Mouse (Mus musculus) kidney, postnatal 0 days (tissue): ENCODE data around the gene Wfdc5. TPM values are rescaled to one million over a fixed set of nuclear protein-coding genes. Genes with fewer than 3 reads are reported as not detected.
A peak's percentile ranks its signal among the peaks of the same experiment; 100 is the strongest.

ENCODE experiments used
- ATAC-seq: fragments of 200-750 bp; cut with Nextera tagmentation; replicated peaks from 2 replicates; pipeline ENCODE4 v1.8.0; 2017; ENCODE audit warnings: low read depth, moderate number of reproducible peaks, moderate TSS enrichment, moderate library complexity; ENCODE audit not compliant: low FRiP score
- DNase-seq: peaks from one replicate; pipeline ENCODE4 v3.0.0-alpha.2; 2016; ENCODE audit warnings: low spot score
- H3K27ac ChIP-seq: fragments of 300-500 bp; sonication (generic); 2 replicates; pipeline ENCODE4 v1.5.1; 2014; ENCODE audit warnings: mild to moderate bottlenecking
- H3K27me3 ChIP-seq: fragments of 300-500 bp; sonication (generic); 2 replicates; pipeline ENCODE4 v1.6.1; 2014; ENCODE audit warnings: low read length, mixed read lengths; ENCODE audit not compliant: insufficient read depth
- H3K36me3 ChIP-seq: fragments of 300-500 bp; sonication (generic); 2 replicates; pipeline ENCODE4 v1.6.1; 2014; ENCODE audit warnings: low read length, mixed read lengths; ENCODE audit not compliant: insufficient read depth
- H3K4me1 ChIP-seq: fragments of 300-500 bp; sonication (generic); replicated peaks from 2 replicates; pipeline ENCODE4 v1.6.1; 2014; ENCODE audit warnings: antibody characterized with exemption, low read length, mixed read lengths; ENCODE audit not compliant: insufficient read depth
- H3K4me2 ChIP-seq: fragments of 300-500 bp; sonication (generic); 2 replicates; pipeline ENCODE4 v1.6.1; 2014; ENCODE audit warnings: mild to moderate bottlenecking, low read length, moderate library complexity, mixed read lengths
- H3K4me3 ChIP-seq: fragments of 300-500 bp; sonication (generic); replicated peaks from 2 replicates; pipeline ENCODE4 v1.5.1; 2014; ENCODE audit warnings: low read depth, low read length
- H3K9ac ChIP-seq: fragments of 300-500 bp; sonication (generic); 2 replicates; pipeline ENCODE4 v1.6.1; 2014; ENCODE audit warnings: low read depth, low read length
- H3K9me3 ChIP-seq: fragments of 300-500 bp; sonication (generic); replicated peaks from 2 replicates; pipeline ENCODE4 v1.6.1; 2016; ENCODE audit warnings: low read length, inconsistent platforms, mixed read lengths
- CTCF ChIP-seq: IDR thresholded peaks from 2 replicates; pipeline ENCODE4 v1.5.1; 2016; ENCODE audit warnings: antibody characterized with exemption, low read depth, mild to moderate bottlenecking, moderate library complexity
- WGBS: fragments of 180-500 bp; shearing (Covaris S2); extraction: QIAGEN DNeasy Blood & Tissue Kit; methylation state at CpG from one replicate; pipeline ENCODE4 v1.1.7; 2014; 5-methylcytosine and 5-hydroxymethylcytosine counted together
- polyA plus RNA-seq: library from polyadenylated mRNA; unstranded; fragments of >200 nt; fragmentation: Nextera tagmentation; extraction: Ambion mirVana; gene quantifications from 2 replicates; pipeline ENCODE4 v1.2.1, GENCODE M21; 2015

Gene Wfdc5
- polyA plus RNA-seq, 1 experiment from 2014 or later = not detected

DNA sequence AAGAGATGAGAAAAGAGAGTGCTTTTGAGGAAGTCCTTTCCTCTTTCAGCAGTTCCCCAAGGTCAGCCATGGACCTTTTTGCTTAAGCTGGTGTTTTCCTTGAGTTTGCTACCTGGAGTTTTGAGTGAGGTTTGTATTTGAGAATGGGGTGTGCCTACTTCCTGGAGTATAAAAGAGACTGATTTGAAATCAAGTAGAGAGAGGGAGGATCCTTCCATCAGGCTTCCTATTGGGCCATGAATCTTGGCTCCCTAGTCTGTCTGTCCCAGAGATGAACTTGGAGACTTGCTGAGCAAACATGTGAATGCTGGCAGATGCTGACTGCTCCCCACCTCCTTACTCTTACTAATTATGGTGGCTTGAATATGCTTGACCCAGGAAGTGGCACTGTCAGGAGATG lies 9.7 kb upstream of the Wfdc5 start:
- no peaks in the 10 kb centered on the region for H3K27me3 ChIP-seq
- no peak overlapping the region for H3K9ac ChIP-seq
- no peak for TF ChIP-seq CTCF
- no peak overlapping the region for H3K4me3 ChIP-seq
- ATAC-seq = no peak
- no peaks in the 10 kb centered on the region for H3K36me3 ChIP-seq
- DNase-seq = no peak
- no peak overlapping the region for H3K27ac ChIP-seq
- H3K9me3 ChIP-seq = no peaks in the 10 kb centered on the region
- H3K4me1 ChIP-seq = no peaks in the 10 kb centered on the region
- no peak overlapping the region for H3K4me2 ChIP-seq

DNA sequence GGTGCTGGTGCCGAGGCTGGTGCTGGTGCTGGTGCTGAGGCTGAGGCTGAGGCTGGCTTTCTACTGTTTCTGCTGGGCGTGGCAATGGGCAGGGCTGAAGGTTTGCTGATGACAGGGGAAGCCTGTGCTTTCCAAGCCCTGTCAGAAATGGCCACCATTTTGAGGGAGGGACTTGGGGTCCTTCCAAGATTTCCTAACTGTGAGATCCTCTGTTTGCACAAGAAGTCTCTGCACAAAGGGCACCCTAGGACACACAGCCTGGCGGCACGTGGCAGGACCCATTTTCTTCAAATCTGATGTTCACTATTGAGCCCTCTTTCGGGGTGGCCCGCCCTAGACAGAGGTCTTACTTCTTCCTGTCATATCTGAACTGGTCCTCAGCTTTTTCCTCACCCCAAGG lies 8.0 kb upstream of the Wfdc5 start, which contains the start of gene Wfdc12:
Wfdc12 (minus strand) TSS at position 33 of the 400 bp plus-strand sequence.
- no peak within 1 kb of the TSS for H3K9ac ChIP-seq
- H3K9me3 ChIP-seq = no peaks in the 10 kb centered on the region
- TF ChIP-seq CTCF = no peak
- no peak within 1 kb of the TSS for H3K4me2 ChIP-seq
- no peaks in the 10 kb centered on the region for H3K4me1 ChIP-seq
- H3K4me3 ChIP-seq = no peak within 1 kb of the TSS
- 83% methylated on average over 6 of the region's 6 CpGs for WGBS
- ATAC-seq = no peak
- no peaks in the 10 kb centered on the region for H3K27me3 ChIP-seq
- no peak for DNase-seq
- no peaks in the 10 kb centered on the region for H3K36me3 ChIP-seq
- H3K27ac ChIP-seq = no peak within 1 kb of the TSS

DNA sequence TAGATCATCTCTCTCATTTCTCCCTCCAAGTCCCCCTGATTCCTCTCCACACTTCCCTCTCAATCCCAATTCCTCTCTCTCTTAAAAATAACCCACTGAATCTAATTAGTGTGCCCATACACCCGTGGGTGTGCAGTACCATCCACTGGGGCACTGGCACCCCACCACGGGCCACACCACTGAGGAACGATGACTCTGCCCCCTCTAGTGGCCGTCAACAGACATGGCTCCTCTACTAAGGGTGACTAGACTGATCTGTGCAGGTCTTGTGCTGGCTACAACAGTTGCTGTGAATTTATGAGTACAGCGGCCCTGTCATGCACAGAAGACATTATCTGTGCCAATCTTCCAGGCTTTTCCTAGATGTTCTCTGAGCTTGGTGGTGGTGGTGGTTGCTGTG lies 6.2 kb upstream of the Wfdc5 start:
- peak; percentile 62 for TF ChIP-seq CTCF
- H3K4me1 ChIP-seq = no peaks in the 10 kb centered on the region
- WGBS = 32% methylated on average over 5 of the region's 5 CpGs
- H3K4me2 ChIP-seq = no peak overlapping the region
- no peak overlapping the region for H3K27ac ChIP-seq
- no peaks in the 10 kb centered on the region for H3K36me3 ChIP-seq
- ATAC-seq = no peak
- no peak overlapping the region for H3K9ac ChIP-seq
- H3K27me3 ChIP-seq = no peaks in the 10 kb centered on the region
- H3K9me3 ChIP-seq = no peaks in the 10 kb centered on the region
- DNase-seq = no peak
- no peak overlapping the region for H3K4me3 ChIP-seq

DNA sequence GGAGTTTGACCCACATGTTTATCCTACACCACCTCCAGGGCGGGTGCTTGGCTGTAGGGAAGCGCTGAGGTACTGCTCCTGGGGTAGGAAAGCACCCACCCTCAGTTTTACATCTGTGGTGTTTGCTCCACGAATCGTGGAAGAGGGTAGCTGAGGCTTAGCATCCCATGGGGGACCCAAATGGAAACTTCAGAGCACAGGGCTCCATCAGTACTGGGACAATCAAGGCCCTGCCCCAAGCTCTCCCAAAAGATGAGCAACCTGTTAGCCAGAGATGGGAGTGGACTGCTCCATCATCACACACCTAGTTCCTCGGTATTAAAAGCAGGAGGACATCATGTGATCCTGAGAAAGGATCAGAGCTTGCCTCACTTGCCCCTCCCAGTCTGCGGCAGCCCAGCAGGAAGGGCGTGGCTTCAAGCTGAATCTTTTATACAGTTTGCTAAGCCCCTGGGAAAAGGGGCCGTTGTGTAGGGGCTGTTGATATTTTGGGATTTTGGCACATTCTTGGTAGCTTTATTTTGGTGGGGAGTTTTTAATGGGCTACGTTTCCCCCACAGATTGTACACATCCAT lies 1.7 kb upstream of the Wfdc5 start:
- 51% methylated on average over 9 of the region's 9 CpGs for WGBS
- Histone ChIP-seq H3K27ac (no peak overlapping the region), H3K27me3 (no peaks in the 10 kb centered on the region), H3K36me3 (no peaks in the 10 kb centered on the region), H3K9me3 (no peaks in the 10 kb centered on the region), H3K4me2 (no peak overlapping the region), H3K4me1 (no peaks in the 10 kb centered on the region), H3K4me3 (no peak overlapping the region), H3K9ac (no peak overlapping the region)
- DNase-seq (no peak), ATAC-seq (no peak)
- no peak for TF ChIP-seq CTCF

DNA sequence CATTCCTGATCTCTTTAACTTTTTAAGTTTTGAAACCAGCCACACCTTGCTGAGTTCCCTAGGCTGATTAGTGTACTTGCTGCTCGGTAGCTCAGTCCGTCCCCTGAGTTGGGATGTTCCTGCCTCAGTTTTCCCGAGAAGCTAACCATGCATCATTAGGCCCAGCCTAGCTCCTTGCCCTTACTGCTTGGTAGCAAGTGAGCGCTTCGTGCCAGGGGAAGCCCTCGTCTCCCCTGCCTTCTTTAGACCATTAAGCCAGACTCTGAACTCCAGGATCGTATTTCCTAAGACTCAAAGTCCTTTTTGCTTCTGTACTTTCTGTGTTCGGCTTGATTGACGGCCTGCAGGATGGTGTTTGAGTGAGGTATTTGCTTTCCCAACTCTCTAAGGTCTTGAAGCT lies 798 bp upstream of the Wfdc5 start:
- Histone ChIP-seq H3K9ac (no peak overlapping the region), H3K4me3 (no peak overlapping the region), H3K27me3 (no peaks in the 10 kb centered on the region), H3K36me3 (no peaks in the 10 kb centered on the region), H3K4me1 (no peaks in the 10 kb centered on the region), H3K27ac (no peak overlapping the region), H3K4me2 (no peak overlapping the region), H3K9me3 (no peaks in the 10 kb centered on the region)
- peak; percentile 38 for DNase-seq
- 47% methylated on average over 9 of the region's 9 CpGs for WGBS
- no peak for TF ChIP-seq CTCF
- no peak for ATAC-seq

DNA sequence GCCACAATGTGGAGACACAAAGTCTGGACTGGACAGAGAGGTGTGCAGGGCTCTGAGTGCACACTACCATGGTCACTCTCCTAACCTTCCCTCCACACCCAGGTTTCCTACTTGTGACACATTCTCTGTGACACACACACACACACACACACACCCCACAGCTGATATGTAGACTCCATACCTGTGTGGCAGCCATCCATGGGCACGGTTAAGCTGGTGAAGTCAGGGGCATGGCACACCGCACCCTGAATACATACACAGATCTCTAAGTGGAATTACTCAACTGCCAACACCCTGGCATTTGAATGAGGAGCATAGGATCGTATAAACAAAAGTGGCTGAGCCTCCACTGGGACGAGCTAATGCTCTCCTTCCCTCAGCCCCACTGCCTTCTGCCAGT lies 1.8 kb downstream of the Wfdc5 start:
- 79% methylated on average over 4 of the region's 4 CpGs for WGBS
- TF ChIP-seq CTCF = no peak
- no peak overlapping the region for H3K27ac ChIP-seq
- no peaks in the 10 kb centered on the region for H3K36me3 ChIP-seq
- no peak overlapping the region for H3K9ac ChIP-seq
- no peak overlapping the region for H3K4me3 ChIP-seq
- no peaks in the 10 kb centered on the region for H3K9me3 ChIP-seq
- no peaks in the 10 kb centered on the region for H3K27me3 ChIP-seq
- no peak overlapping the region for H3K4me2 ChIP-seq
- DNase-seq = no peak
- ATAC-seq = peak; percentile 37; the same call in 1 of the 2 replicates
- H3K4me1 ChIP-seq = no peaks in the 10 kb centered on the region

DNA sequence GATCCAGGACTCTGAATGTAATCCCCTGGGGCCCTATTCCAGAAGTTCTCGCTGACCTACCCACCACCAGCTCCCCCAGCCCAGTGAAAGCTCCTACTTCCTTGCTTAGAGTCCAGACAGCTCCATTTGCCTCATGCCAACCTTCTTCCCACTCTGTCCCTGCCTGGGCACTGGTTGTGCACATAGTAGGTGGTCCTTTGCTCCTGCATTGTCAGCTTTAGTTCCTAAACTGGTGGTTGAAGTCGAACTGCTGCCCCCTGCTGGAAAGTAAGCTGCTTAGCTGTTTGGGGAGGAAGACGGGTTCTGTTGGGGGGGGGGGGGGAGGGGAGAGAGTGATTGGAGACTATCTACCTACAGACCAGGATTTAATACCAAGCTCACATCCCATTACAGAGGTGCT lies 2.4 kb downstream of the Wfdc5 start:
- Histone ChIP-seq H3K4me3 (no peak overlapping the region), H3K27ac (no peak overlapping the region), H3K9me3 (no peaks in the 10 kb centered on the region), H3K27me3 (no peaks in the 10 kb centered on the region), H3K4me1 (no peaks in the 10 kb centered on the region), H3K4me2 (no peak overlapping the region), H3K36me3 (no peaks in the 10 kb centered on the region), H3K9ac (no peak overlapping the region)
- 47% methylated on average over 3 of the region's 3 CpGs for WGBS
- ATAC-seq (no peak), DNase-seq (peak; percentile 50)
- peak; percentile 68 for TF ChIP-seq CTCF
